Mouse (Mus musculus) liver, adult 2 months (tissue): ENCODE data around the gene Smu1.

ENCODE experiments used
- CTCF ChIP-seq: fragments of 200-500 bp; IDR thresholded peaks from 2 replicates; pipeline ENCODE4 v1.5.1; 2011; ENCODE audit warnings: low read depth, low read length, control low read depth
- POLR2A ChIP-seq: fragments of 200-500 bp; IDR thresholded peaks from 2 replicates; pipeline ENCODE4 v1.6.1; 2011; ENCODE audit warnings: low read length, control low read depth; ENCODE audit not compliant: insufficient read depth; ENCODE audit errors: extremely low read depth

GRCm38 (mm10) chr4:40786578-40786977 is 28.9 kb upstream of the Smu1 start:
- TF ChIP-seq CTCF (no peak), POLR2A (no peak)
